Mouse (Mus musculus) midbrain, postnatal 0 days (tissue): ENCODE data around the gene Adam15. TPM values are rescaled to one million over a fixed set of nuclear protein-coding genes. Genes with fewer than 3 reads are reported as not detected.

ENCODE experiments used
- ATAC-seq: fragments of 200-750 bp; cut with Nextera tagmentation; 2 replicates; pipeline ENCODE4 v1.8.0; 2017; ENCODE audit warnings: moderate number of reproducible peaks, mild to moderate bottlenecking, moderate TSS enrichment, moderate library complexity; ENCODE audit not compliant: low FRiP score
- DNase-seq: peaks from one replicate; pipeline ENCODE4 v3.0.0-alpha.2; 2015; ENCODE audit warnings: low spot score
- H3K27ac ChIP-seq: fragments of 300-500 bp; sonication (generic); 2 replicates; pipeline ENCODE4 v1.5.1; 2014; ENCODE audit warnings: low read depth, mild to moderate bottlenecking, low read length, mixed read lengths
- H3K27me3 ChIP-seq: fragments of 300-500 bp; sonication (generic); 2 replicates; pipeline ENCODE4 v1.6.1; 2014; ENCODE audit warnings: low read length, control low read depth, mixed read lengths; ENCODE audit not compliant: insufficient read depth
- H3K36me3 ChIP-seq: fragments of 300-500 bp; sonication (generic); 2 replicates; pipeline ENCODE4 v1.6.1; 2014; ENCODE audit warnings: low read length, control low read depth, mixed read lengths; ENCODE audit not compliant: insufficient read depth
- H3K4me1 ChIP-seq: fragments of 300-500 bp; sonication (generic); 2 replicates; pipeline ENCODE4 v1.6.1; 2014; ENCODE audit warnings: mild to moderate bottlenecking, control low read depth, antibody characterized with exemption, low read length, mixed read lengths; ENCODE audit not compliant: insufficient read depth
- H3K4me2 ChIP-seq: fragments of 300-500 bp; sonication (generic); 2 replicates; pipeline ENCODE4 v1.6.1; 2014; ENCODE audit warnings: low read depth, mild to moderate bottlenecking, low read length, mixed read lengths; ENCODE audit not compliant: poor library complexity, severe bottlenecking
- H3K4me3 ChIP-seq: fragments of 300-500 bp; sonication (generic); 2 replicates; pipeline ENCODE4 v1.5.1; 2014; ENCODE audit warnings: low read depth, mild to moderate bottlenecking, low read length, moderate library complexity
- H3K9ac ChIP-seq: fragments of 300-500 bp; sonication (generic); replicated peaks from 2 replicates; pipeline ENCODE4 v1.6.1; 2014; ENCODE audit warnings: mild to moderate bottlenecking, low read length, moderate library complexity, mixed read lengths; ENCODE audit not compliant: poor library complexity, severe bottlenecking
- H3K9me3 ChIP-seq: fragments of 300-500 bp; sonication (generic); 2 replicates; pipeline ENCODE4 v1.6.1; 2016; ENCODE audit warnings: low read length, control low read depth
- CTCF ChIP-seq: IDR thresholded peaks from 2 replicates; pipeline ENCODE4 v1.5.1; 2016; ENCODE audit warnings: antibody characterized with exemption, mild to moderate bottlenecking
- WGBS: fragments of 180-500 bp; shearing (Covaris S2); extraction: QIAGEN DNeasy Blood & Tissue Kit; methylation state at CpG from one replicate; pipeline ENCODE4 v1.1.7; 2014; 5-methylcytosine and 5-hydroxymethylcytosine counted together
- polyA plus RNA-seq: library from polyadenylated mRNA; unstranded; fragments of >200 nt; fragmentation: Nextera tagmentation; extraction: Ambion mirVana; gene quantifications from 2 replicates; pipeline ENCODE4 v1.2.1, GENCODE M21; 2015
- total RNA-seq: library from RNA; depleted of rRNA; stranded (reverse); fragments of >200 nt; gene quantifications from 2 replicates; pipeline ENCODE4 v1.2.3, GENCODE M21; 2014

Adam15 gene
- total and polyA plus RNA-seq, 2 experiments from 2014 or later, result 73.6 to 88.8 TPM

DNA sequence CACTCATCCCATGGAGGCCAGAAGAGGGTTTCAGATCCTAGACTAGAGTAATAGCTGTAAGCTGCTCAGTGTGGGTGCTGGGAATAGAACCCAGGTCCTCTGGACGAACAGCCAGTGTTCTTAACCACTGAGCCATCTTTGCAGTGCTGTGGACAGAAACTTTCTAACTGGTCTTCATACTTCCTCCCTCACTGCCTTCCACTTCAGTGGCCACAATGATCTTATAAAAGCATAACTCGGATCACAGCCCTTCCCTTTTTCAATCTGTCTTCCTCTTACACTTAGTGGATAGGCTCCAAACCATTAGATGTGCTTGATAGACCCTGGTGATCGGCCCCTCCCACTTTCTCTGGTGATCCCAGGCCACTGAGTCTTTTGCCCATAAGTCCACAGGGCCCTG is 10.4 kb upstream of the Adam15 start:
- Histone ChIP-seq H3K27me3 (no peaks in the 10 kb centered on the region), H3K4me2 (no peak overlapping the region), H3K4me1 (no peaks in the 10 kb centered on the region), H3K9me3 (no peaks in the 10 kb centered on the region), H3K36me3 (no peaks in the 10 kb centered on the region), H3K27ac (no peak overlapping the region), H3K9ac (no peak overlapping the region), H3K4me3 (no peak overlapping the region)
- 78% methylated on average over 3 of the region's 3 CpGs for WGBS
- no peak for TF ChIP-seq CTCF
- no peak for ATAC-seq
- DNase-seq, result no peak

- no peak overlapping the region for H3K4me2 ChIP-seq
- H3K27ac ChIP-seq, result no peak overlapping the region
- WGBS, result 67% methylated on average over 6 of the region's 6 CpGs
These were observed 9.8 kb upstream of the Adam15 start for GRCm38 (mm10) chr3:89359630-89360029.

GRCm38 (mm10) chr3:89356029-89356428 is 6.2 kb upstream of the Adam15 start:
- no peak overlapping the region for H3K27ac ChIP-seq
- no peak overlapping the region for H3K4me2 ChIP-seq
- ATAC-seq (no peak), DNase-seq (no peak)
- no peaks in the 10 kb centered on the region for H3K27me3 ChIP-seq
- no peaks in the 10 kb centered on the region for H3K4me1 ChIP-seq
- TF ChIP-seq CTCF, result no peak
- H3K9ac ChIP-seq, result no peak overlapping the region
- 70% methylated on average over 9 of the region's 9 CpGs for WGBS
- H3K4me3 ChIP-seq, result no peak overlapping the region
- H3K9me3 ChIP-seq, result no peaks in the 10 kb centered on the region
- no peaks in the 10 kb centered on the region for H3K36me3 ChIP-seq

More at GRCm38 (mm10) chr3:89359630-89360029, 9.8 kb upstream of the Adam15 start:
- Histone ChIP-seq H3K9me3 (no peaks in the 10 kb centered on the region), H3K4me3 (no peak overlapping the region), H3K36me3 (no peaks in the 10 kb centered on the region), H3K4me1 (no peaks in the 10 kb centered on the region), H3K9ac (no peak overlapping the region), H3K27me3 (no peaks in the 10 kb centered on the region)
- no peak for DNase-seq
- ATAC-seq, result no peak
- TF ChIP-seq CTCF, result no peak

DNA sequence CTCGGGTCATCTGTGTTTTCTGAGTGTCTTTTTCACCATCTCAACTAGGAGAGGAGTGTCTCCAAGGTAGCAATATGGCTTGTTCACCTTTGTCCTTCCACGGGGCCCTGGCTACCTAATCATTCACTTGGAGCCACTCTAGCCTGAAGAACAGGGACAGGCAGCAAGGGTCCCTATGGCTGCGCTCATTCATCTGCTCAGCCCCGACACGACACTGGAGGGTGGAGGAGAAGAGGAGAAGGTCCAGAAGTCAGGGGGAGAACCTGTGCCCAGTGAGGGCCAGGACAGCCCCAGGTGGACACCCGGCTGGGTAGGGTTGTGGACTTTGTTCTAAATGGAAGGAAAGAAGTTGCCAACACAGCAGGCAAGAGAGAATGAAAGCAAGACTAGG is 5.7 kb upstream of the Adam15 start:
- Histone ChIP-seq H3K9ac (no peak overlapping the region), H3K9me3 (no peaks in the 10 kb centered on the region), H3K4me3 (no peak overlapping the region), H3K36me3 (no peaks in the 10 kb centered on the region), H3K27me3 (no peaks in the 10 kb centered on the region), H3K27ac (no peak overlapping the region), H3K4me2 (no peak overlapping the region), H3K4me1 (no peaks in the 10 kb centered on the region)
- WGBS, result 81% methylated on average over 6 of the region's 6 CpGs
- ATAC-seq (no peak), DNase-seq (no peak)
- TF ChIP-seq CTCF, result no peak

- TF ChIP-seq CTCF, result peak; percentile 88
- H3K9ac ChIP-seq, result no peak overlapping the region
- ATAC-seq, result no peak
These were observed 5.2 kb upstream of the Adam15 start for GRCm38 (mm10) chr3:89354816-89355511.

GRCm38 (mm10) chr3:89351271-89351670 is 1.5 kb upstream of the Adam15 start:
- Histone ChIP-seq H3K27me3 (no peaks in the 10 kb centered on the region), H3K27ac (no peak overlapping the region), H3K9me3 (no peaks in the 10 kb centered on the region), H3K4me3 (no peak overlapping the region), H3K4me1 (0 out of 2 replicates have a peak, but pooled peaks cover 2% of the 10 kb centered on the region), H3K9ac (no peak overlapping the region), H3K36me3 (no peaks in the 10 kb centered on the region), H3K4me2 (no peak overlapping the region)
- no peak for ATAC-seq
- no peak for DNase-seq
- no peak for TF ChIP-seq CTCF
- 74% methylated on average over 5 of the region's 5 CpGs for WGBS

More at GRCm38 (mm10) chr3:89354816-89355511, 5.2 kb upstream of the Adam15 start:
- H3K4me2 ChIP-seq, result no peak overlapping the region
- peak; percentile 74 for DNase-seq
- H3K27me3 ChIP-seq, result no peaks in the 10 kb centered on the region
- H3K27ac ChIP-seq, result no peak overlapping the region
- H3K4me1 ChIP-seq, result no peaks in the 10 kb centered on the region
- no peak overlapping the region for H3K4me3 ChIP-seq
- no peaks in the 10 kb centered on the region for H3K9me3 ChIP-seq
- WGBS, result 22% methylated on average over 5 of the region's 5 CpGs
- no peaks in the 10 kb centered on the region for H3K36me3 ChIP-seq
